Mouse (Mus musculus) brain, adult 2 months (tissue): ENCODE data around the gene Tedc2.

Experiments used
- DNase-seq: peaks from one replicate; pipeline ENCODE4 v3.0.0; 2011; ENCODE audit warnings: low read depth, low spot score

Tedc2 gene

GRCm38 (mm10) chr17:24220435-24221411, at the start of gene Tedc2:
Tedc2 (minus strand) TSS chr17:24220851.
- DNase-seq: peak; percentile 99

GRCm38 (mm10) chr17:24267133-24267532, 46.5 kb upstream of the Tedc2 start:
- DNase-seq: peak; percentile 35

- DNase-seq: no peak
Measured at GRCm38 (mm10) chr17:24264766-24265165, 44.1 kb upstream of the Tedc2 start.

- no peak for DNase-seq
Measured at GRCm38 (mm10) chr17:24260516-24260915, 39.9 kb upstream of the Tedc2 start.

DNA sequence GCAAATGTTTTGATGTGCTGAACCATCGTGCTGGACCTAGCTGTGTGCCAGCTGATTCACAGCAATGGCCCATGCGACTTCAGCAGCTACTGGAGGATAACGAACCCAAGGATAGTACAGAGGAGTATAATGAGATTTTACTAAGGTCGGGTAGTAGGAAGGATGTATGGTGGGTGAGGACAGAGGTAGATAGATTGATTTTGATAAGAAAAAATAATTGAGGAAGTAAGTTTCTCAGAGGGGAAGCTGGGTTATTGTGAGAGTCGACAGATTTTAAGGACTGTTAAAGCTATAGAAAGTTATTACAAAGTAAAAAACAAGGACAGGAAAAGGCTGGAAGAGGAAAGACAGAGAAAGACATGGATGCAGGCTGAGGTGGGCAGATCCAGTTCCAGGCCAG, 39.1 kb upstream of the Tedc2 start:
- DNase-seq: no peak

DNA sequence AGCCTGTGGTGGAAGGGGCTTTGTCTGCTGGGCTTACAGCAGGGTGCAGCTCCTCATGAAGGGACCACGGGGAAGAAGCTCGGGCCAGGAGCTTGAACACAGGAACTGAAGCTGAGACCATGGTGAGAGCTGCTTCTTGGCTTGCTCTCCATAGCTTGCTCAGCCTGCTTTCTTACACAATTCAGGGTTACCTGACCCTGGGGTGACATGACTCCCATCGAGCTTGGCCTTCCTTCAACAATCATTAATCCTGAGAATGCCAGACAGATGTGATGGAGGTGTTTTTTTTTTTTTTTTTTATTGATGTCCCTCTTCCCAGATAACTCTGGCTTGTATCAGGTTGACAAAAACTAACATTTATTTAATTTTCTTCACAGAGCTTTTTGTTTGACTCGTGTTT, 38.3 kb upstream of the Tedc2 start:
- DNase-seq: no peak

DNA sequence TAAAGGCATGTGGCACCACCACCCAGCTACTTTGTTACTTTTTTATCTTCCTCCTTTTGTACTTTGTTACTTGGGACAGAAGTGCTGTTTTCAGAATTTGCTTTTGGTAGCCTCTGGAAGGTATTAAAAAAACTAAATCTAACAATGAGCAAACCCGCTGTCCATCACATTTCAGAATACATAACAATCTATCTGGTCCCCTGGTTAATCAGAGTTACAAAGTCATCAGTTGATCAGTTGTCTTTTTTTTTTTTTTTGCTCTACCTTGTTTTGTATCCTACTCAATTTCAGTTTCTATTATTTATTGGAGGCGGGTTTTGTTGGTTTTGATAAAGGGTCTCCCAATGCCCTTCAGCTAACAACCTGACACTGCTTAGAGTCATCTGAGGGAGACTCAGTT, 31.7 kb upstream of the Tedc2 start:
- DNase-seq: no peak

DNA sequence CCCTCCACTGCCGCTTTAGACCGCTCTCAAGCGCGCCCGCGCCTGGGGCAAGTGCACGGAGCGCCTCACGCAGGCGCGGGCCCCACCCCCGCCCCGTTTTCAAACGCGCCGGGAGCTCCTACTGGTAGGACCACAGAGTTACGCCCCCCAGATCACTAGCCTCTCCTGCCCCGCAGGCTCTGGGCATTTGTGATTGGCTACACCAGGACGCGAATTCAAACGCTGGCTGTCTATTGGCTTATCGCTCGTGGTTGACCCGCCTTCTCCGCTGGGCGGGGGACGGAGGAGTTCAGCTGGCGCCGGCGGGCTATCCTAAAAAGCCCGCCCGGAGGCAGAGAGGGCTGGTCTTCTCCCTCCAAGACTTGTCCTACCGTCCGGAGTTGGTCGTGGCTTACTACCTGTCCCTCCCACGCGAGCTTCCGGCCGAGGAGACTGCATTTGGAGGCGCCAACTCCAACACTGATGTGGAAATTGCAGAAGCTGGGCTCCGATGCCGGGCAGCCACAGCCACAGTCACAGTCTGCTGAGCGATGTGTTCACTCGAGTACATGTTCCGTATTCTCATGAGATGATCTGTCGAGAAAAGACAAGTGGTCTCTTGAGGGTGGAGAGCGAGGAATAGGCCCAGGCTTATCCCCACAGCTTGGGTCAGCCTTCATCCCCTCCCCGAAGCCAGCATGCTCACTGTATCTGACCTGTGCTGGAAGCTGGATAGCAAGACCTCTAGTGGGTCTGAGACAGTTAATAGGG, 30.8 kb upstream of the Tedc2 start, which contains the start of gene Ccnf:
TSS of gene Ccnf (minus strand) at position 165 of the 750 bp plus-strand sequence.
- peak; percentile 99 for DNase-seq

GRCm38 (mm10) chr17:24250988-24251319, 30.3 kb upstream of the Tedc2 start:
- no peak for DNase-seq

DNA sequence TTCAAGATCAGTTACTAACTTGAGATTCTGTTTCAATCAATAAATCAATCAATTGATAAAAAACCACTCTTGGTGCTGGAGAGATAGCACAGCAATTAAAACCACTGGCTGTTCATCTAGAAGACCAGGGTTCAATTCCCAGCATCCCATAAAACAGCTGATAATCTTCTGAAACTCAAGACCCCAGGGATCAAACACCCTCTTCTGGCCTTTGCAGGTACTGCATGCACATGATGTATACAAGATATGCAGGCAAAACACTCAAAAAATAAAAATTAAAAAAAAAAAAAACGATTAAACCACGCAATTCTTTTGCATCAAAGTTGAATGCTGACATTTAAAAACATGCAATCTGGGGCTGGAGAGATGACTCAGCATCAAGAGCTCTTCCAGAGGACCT, 28.0 kb upstream of the Tedc2 start:
- DNase-seq: no peak

DNA sequence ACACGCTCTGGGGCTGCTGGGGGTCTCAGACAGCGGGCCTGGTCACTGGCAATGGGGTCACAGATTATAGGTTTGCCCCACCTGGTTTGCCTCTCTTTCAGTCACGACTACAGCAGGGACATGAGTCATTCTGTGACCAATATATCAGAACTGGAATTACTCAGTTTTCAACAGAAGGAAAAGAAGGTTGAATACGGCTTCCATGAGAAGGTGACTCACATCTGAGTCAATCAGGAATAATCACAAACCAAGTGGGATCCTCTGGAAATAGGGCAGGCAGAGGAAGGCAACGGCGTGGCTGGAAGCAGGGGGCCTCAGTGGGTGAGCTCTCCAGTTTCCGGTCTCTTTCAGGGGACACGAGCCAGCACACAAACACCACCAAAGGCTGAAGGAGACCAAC, 23.4 kb upstream of the Tedc2 start:
- DNase-seq: peak; percentile 80

GRCm38 (mm10) chr17:24243311-24243969, 22.8 kb upstream of the Tedc2 start:
- DNase-seq: peak; percentile 27

GRCm38 (mm10) chr17:24236921-24237320, 16.3 kb upstream of the Tedc2 start:
- peak; percentile 91 for DNase-seq

DNA sequence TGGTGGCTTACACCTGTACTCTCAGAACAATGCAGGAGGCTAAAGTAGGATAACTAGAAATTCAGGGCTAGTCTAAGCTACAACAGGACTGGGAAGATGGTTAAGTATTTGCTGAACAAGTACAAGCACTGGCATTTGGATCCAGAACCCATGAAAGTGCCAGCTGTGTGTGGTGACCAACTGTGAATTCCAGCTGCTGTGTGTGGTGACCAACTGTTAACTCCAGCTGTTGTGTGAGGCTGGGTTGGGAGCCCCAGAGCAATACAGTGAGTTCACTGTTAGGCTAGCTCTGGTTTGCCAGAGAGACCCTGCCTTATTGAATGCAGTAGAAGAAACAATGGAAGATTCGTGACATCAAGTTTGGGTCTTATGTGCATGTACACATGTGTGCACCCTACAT, 15.8 kb upstream of the Tedc2 start:
- no peak for DNase-seq

DNA sequence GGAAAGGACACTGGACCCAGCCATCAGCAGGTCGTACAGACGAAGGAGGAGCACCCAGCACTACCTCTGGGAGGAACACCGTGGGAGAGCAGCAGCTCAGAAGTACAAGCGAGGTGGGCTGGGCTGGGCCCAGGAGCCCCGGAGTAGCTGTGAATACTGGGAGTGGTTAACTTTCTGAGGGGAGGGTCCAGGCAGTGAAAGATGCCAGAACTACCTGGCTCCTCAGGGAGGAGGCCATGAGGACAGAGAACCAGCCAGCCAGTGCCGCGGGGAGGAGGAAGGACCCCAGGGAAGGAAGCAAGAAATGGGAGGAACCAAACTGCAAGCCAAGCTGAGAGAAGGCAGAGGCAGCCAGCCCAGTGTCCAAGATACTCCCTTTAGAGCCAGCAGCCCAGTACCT, 7.3 kb upstream of the Tedc2 start:
- no peak for DNase-seq

DNA sequence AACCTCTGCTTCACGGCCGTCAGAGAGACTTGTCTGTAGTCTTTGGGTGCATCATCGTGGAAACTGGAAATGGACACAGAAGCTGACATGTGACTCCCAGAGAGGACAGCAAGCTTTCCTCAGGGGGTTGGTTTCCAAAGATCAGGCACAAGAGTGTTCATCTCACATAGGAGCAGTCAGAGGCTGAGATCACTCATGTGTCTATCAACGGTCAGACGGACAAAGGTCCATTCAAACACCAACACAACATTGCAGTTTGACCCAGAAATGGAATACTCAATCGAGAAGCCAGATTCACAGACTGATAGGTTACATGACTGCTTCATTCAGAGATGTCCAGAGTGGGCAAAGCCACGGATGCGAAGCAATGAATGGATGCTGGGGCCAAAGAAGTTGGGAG, 6.1 kb upstream of the Tedc2 start:
- DNase-seq: no peak

DNA sequence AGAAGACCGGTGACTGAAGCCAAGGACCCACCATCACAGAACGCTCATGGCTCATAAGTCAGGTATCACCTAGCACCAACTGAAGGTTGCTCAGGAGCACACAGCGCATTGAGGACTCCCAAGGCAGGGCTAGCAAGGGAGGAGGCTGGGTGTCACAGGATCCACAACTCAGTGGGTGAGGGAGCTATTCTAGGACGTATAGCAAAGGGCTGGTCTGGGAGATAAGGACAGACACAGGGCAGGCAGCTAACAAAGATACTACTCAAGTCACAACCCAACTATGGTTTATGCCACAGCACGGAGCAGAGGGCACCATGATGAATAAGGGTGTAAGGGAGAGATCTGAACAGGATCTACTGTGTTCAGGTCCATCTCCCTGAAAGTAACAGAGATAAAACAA, 5.2 kb upstream of the Tedc2 start:
- DNase-seq: no peak

DNA sequence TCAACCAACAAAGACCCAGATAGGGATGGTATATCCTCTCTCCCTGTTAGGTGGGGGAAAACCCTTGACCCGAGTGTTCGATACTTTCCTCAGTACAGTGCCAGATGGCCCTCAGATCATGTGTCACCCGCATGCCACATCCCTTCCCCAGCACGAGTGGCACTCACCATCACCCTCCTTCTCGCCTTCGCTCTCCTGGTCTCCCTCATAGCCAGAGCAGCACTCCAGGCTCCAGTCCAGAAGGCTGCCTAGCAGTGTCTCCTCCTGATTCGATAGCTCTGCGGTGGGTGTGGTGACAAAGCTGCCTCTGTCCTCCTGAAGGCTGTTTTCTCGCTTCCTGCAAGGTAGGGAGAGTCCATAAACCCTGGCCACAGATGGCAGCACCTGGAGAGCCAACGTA, 4.1 kb upstream of the Tedc2 start:
- no peak for DNase-seq

DNA sequence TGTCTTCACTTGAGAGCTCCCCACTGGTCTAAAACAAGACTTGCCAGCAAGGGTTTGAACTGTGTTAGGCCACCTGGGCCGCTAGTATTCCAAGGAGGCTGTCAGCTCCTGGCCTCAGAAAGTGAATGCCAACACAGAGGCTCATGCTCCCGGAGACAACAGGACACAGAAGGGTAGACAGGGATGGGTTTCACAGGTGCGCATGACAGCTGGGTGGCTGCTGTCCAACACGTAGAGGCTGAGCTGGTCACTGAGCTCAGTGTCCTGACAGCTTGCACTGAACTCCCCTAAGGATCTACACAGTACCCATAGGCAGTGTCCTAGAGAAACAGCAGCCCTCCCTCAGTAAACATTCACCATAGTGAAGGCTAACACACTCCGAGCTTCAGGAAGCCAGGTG, 2.9 kb upstream of the Tedc2 start:
- DNase-seq: no peak

GRCm38 (mm10) chr17:24222653-24223052, 2.0 kb upstream of the Tedc2 start:
- no peak for DNase-seq

- no peak for DNase-seq
Measured at GRCm38 (mm10) chr17:24216836-24217235, 3.8 kb downstream of the Tedc2 start.

GRCm38 (mm10) chr17:24213186-24213585, 7.5 kb downstream of the Tedc2 start:
- peak; percentile 47 for DNase-seq
